Mouse (Mus musculus): ENCODE results near the gene Otogl. TPM values are rescaled to one million over a fixed set of nuclear protein-coding genes. Genes with fewer than 3 reads are reported as not detected.

Gene Otogl
- total RNA-seq, 2 experiments from 2014 or later, result 0.17 TPM; not detected in 1

DNA sequence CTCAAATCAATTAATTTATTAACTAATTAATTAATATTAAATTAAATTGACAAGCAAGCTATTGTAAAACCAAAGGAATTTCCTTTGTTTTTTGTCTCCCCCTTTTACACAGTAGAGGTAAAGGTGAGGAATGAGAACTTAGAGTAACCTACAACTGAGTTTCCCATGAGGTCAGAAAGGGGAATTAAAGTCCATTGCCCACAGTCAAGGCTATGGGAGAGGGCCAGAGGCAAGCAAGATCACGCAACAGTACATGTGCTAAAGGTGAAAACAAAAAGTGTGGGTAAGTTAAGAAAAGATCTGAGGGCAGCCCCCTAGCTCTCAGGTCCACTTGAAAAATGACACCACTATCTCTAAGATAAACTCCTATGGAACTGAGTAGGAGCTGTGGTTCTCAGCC, 9.2 kb upstream of the Otogl start:
- no peak for ATAC-seq (replicated peaks; ENCODE audit: low FRiP score, poor library complexity, severe bottlenecking)

DNA sequence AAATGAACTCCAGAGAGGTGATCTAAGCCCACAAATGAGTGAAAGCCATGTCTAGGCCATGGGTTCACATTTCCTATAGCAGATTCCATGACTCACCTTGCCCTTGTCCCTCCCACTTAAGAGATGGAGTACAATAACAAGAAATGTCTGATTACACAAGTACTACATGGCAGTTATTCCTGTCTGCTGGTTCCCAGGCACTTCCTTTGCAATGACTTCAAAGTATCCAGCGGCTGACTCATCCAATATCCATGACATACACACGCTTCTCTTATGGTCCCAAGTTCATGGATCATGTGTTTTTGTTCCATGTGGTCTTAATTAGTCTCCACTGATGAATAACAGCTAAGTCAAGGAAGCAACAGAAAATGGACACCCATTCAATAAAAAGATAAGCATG, 1.1 kb upstream of the Otogl start:
- no peak for ATAC-seq (replicated peaks; ENCODE audit: low FRiP score, poor library complexity, severe bottlenecking)

DNA sequence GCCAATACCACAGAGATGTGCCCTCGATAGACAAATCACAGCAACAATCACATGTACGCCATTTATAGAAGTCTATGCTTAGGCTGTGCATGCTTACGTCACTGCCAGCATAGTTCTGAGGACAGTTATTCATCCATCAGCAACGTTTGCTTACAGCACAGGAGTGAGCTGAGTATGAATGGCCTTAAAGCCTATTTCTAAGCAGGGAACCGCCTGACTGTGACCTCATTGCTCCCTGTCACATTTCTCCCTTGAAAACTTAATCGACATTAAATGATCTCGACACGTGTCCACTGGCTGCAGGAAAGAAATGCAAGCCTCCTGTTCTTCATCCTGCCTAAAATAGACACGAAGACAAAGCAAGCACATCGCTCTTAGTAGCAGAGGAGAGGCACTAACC, 5.5 kb downstream of the Otogl start:
- no peak for ATAC-seq (replicated peaks; ENCODE audit: low FRiP score, poor library complexity, severe bottlenecking)

DNA sequence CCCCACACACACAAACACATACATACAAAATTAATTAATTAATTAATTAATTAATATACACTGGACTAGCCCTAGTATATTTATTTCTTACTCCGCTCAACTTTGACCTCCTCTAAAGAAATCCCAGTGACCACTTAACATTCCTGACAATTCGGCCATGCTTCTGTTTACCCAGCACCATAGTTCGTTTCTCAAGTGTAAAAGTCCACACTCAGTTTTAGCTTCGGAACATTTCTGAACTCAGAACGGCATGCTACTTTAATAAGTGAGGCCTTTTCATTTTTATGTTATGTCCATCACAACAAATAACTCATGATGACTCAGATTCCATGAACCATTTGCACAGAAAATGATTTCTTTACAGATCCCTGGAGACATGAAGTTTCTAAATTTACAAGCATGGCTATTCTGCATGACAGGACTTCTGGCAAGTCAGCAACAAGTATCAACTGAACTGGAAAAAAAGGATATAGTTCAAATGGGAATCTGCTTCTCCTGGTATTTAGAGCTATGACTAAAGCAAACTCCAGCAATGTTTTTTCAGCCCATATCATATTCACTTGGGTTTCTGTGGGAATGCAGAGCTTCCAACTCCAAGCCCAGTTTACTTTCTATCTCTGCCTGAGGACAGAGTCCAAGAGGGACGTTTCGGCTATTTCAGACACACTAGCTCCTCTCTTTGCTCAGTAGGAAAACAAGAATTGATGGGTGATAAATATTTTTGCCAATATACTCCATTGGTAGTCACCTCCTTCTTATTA, 6.5 kb downstream of the Otogl start:
- ATAC-seq (replicated peaks; ENCODE audit: low FRiP score, poor library complexity, severe bottlenecking), result no peak

DNA sequence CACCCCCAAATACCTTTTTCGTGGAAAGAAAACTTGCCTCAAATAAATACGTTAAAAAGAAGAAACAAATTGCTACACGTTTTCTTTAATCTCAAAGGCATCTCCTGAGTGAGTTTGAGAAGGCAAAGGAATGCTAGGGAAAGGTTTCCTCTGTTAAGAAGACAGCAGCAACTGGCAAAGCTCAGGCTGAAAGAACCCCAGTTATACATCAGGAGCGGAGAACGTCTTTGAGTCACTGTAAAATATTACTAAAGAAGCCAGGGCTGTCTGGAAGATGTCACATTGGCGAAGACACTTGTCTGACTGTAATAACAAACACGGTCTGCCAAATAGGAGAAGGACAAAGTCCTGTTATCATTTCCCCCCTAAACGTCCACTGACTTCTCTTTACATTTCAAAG, 10.0 kb downstream of the Otogl start:
- ATAC-seq (replicated peaks; ENCODE audit: low FRiP score, poor library complexity, severe bottlenecking), result no peak

DNA sequence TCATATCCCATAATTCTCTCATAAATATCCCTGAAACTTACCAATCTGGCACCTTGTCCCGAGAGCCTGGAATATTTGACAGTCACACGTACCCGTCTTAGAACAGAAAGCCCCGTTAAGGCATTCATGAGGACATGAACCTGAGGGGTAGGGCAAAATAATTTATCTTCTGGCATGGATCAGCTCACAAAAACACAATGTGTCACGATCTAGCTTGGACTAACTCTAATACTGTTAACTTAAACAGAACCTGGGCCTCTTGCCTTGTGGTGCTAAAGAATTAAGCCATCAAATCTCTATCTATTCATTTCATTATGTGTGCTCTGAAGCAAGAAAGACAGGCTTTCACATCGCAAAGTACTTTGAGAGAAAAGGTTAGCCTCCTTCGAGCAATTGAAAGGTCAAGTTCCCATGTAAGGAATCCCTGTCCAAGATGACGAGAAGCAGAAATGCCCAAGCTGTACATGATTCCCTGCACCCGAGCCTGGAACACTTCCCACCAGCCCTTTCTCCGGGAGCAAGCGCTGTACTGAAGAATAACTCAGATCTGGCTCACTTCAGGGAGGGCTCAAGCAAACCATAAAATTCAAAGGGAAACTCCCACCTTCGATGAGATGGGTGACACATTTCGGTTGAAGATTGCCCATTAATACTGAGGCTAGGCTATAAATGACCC, 10.6 kb downstream of the Otogl start:
- ATAC-seq (replicated peaks; ENCODE audit: low FRiP score, poor library complexity, severe bottlenecking), result no peak

DNA sequence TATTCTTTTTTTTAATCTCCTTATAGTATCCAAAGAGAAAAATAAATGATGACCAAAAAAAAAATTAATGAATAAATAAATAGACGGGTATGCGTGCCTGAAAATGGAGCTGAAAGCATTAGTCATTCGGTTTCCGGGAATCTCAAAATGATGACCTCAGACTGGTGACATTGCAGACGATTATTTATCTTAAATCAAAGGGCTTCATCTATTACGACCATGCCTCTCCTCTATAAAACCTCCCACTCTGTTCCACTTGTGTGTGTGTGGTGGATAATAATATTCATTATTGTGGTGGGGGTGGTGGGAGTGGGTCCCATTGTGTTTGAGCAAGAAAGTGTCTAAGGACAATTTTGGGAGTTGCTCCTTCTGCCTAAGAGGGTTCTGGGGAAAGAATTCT, 12.0 kb downstream of the Otogl start:
- ATAC-seq (replicated peaks; ENCODE audit: low FRiP score, poor library complexity, severe bottlenecking), result no peak

DNA sequence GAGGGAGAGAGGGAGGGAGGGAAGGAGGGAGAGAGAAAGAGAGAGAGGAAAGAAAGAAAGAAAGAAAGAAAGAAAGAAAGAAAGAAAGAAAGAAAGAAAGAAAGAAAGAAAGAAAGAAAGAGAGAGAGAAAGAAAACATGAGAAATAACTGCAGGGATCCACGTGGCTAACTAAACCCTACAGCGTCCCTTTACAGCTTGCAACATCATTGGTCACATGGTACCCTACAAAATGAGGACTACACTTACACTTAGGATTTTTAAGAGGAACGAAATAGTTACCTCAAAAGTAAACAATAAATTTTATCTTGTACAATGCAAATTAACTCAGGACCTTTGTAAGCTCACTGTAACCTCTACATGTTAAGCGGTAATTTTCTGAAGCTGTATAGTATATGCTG, 15.8 kb downstream of the Otogl start:
- ATAC-seq (replicated peaks; ENCODE audit: low FRiP score, poor library complexity, severe bottlenecking), result no peak

DNA sequence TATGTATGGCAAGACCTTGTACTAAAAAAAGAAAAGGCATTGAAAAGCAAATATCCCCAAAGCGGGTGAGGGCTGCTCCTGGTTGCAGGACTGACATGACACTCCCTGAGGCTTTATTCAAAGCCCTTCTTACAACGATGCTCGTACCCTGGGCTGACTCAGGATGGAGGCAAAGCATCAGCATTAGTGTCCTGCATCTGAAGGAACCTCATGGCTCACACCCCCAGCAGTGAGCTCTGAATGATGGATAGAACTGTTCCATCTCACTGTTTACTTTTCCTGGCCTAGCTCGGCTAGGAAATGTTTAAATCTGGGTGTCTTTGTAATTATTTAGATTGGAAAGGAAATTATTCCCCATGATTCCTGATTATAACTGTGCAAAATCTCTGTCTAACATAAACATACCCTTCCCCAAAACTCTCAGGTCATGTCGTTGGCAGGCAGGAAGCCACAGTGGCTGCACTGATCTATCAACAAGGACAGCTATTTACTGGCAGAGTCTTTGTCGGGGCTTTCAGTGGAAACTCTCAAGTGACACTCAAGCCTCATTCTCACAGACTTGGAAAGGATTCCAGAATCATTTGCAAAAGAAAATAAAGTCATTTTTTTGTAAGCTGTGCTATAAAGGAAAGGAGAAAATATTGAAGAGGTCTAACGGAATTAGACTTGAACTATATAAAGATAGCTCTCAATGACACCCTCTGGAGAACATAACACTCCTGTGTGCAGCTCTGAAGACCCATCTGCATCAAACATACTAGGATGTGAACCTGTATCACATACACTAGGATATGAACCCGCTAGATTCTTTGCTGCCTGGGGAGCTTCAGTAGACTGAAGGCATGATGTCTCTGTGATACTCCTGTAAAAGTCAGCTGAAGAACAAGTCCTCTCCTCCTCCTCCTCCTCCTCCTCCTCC, 17.0 kb downstream of the Otogl start:
- ATAC-seq (replicated peaks; ENCODE audit: low FRiP score, poor library complexity, severe bottlenecking), result no peak

DNA sequence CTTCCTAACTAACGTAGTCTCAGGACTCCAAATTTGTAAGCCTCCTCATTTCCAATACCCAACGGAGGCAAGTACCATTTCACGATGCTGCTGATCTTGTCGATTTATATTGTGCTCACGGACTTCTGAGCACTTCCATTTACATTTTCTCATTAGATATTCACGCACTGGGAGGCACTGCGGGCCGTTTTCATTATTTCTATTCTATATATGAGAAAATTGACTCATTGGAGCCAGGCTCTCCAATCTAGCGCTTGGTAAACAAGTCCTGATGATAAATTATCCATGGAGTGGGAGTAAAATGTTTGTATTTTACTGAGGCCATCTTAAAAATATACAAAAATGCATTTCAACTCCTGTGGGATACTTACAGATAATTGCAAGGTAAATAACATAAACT, 21.5 kb downstream of the Otogl start:
- no peak for ATAC-seq (replicated peaks; ENCODE audit: low FRiP score, poor library complexity, severe bottlenecking)

DNA sequence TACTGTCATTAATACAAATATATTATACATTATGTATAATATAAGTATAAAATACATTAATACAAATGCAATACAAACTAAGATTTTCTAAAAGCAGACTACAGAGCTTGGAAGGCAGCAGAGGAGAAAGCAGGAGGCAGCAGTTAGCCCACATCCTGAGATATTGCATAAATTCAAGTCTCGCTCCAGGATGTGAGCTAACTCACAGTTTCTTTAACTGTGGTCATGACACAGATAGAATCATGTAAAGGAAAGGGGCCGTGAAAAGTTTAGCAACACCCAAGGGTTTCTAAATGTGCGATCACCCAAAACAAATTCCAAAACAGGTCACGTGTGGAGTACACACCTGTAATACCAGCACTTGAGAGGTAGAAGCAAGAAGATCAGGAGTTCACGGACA, 39.4 kb downstream of the Otogl start:
- ATAC-seq (replicated peaks; ENCODE audit: low FRiP score, poor library complexity, severe bottlenecking), result no peak

DNA sequence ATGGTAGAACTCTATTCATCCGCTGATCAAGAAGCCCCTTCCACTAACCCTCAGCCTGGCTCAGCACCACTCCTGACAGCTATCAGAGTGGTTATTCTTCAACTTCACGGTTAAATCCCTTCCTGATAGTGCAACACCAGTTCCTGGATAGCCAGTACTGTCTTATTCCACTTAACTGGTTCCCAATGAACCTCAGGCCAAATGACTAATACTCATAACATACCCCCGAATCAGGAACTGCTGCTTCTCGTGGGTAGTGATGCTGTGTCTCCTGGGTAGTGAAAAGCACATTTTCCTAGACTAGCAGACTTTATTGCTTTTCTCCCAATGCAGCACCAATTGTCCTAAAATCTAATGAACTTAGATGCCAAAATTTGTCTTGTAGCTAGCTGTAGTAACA, 39.8 kb downstream of the Otogl start:
- ATAC-seq (replicated peaks; ENCODE audit: low FRiP score, poor library complexity, severe bottlenecking), result no peak

DNA sequence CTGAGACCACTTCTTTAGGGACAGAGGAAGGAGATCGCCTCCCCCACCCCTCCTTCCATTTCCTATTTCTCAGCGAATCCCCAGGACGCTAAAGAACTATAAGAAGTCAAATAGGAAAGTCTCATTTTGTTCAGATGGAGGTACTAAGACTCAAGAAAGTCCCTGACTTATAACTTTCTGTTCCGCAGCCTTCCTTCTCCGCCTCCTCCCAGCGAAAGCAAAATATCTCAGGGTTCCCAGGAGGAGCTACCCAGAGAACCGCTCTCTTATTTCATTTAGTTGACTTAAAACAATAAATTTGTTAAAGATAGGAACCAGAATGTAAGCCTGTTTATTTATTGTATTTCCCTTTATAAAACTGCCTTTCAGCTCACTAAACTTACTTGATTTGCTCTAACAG, 41.4 kb downstream of the Otogl start:
- ATAC-seq (replicated peaks; ENCODE audit: low FRiP score, poor library complexity, severe bottlenecking), result no peak

DNA sequence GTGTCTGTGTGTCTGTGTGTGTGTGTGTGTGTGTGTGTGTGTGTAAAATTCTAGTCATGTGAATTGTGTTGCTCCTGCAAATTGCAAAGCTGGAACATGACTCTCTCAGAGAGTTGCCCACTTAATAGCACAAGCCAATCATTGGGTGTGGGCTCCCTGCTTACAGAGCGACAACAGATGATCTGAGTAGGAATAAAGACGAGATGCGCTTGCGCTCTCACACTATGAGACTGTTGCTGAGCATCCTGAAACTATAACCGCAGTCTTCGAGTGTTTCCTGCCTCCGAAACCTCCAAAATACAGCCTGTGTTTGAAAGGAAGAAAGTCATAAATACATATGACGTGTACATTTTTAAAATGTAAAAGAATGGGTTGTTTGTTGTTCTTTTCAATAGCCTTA, 43.0 kb downstream of the Otogl start:
- no peak for ATAC-seq (replicated peaks; ENCODE audit: low FRiP score, poor library complexity, severe bottlenecking)

DNA sequence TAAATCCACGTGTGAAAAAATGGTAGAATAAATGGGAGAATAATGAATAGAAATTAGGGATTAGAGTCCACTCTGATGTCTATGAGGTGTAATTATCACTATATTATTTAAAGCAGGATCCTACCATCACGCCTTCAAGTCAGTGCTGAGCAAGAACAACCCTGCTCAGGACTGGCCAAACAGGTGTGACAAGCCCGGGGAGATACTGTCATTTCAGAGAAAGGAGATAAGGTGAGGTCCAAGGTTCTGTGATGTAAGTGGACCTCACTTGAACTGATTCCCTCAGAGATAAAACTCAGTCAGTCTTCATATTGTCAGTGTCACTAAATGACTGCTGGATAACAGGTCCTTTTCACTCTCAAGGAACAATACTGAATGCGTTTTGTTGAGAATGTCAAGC, 44.5 kb downstream of the Otogl start:
- no peak for ATAC-seq (replicated peaks; ENCODE audit: low FRiP score, poor library complexity, severe bottlenecking)

DNA sequence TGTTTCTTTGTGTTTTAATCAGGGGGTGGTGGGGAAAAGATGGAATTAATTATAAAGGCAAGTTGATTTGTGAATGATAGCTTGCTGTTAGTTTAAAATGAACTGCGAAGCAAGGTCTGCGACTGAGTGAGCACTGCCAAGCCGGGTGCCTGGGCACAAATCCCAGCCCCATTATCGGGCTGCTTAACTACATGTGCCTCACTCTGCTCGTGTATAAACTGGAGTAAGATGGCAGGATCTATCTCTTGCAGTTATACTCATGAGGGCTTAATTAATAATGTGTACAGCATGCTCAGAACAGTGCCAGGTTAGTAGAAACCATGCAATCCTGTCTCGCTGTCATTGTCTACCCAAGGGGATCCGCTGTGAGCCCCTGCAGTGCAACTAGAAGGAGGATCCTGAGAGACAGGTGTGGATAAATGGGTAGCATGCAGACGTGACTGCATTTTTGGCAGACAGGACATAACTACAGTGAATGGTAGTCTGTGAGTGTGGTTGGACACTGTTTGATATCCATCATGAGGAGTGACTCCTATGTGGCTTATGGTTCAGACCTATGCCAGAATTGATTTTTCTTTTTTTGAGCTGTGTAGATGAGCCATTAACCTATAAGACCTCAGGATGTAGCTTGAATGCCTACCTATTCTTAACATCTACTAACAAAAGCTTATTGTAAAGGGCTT, 51.6 kb downstream of the Otogl start:
- no peak for ATAC-seq (replicated peaks; ENCODE audit: low FRiP score, poor library complexity, severe bottlenecking)

DNA sequence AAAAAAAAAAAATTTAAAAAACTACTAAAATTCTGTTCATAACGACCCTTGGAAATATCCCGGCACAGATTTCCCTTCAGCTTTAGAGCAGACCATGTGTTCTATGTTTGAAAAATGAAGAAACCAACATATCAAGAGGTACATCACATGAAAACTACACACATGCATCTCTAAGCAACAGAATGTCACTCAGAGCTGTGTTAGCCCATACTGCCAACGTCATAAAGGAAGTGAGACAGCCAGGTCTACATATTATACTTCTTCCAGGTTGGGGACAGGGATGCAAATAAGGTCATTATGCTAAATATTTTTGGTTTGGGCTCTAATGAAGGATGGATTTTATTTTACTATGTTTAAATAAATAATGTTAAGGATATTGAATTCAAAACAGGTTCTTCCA, 52.7 kb downstream of the Otogl start:
- no peak for ATAC-seq (replicated peaks; ENCODE audit: low FRiP score, poor library complexity, severe bottlenecking)

DNA sequence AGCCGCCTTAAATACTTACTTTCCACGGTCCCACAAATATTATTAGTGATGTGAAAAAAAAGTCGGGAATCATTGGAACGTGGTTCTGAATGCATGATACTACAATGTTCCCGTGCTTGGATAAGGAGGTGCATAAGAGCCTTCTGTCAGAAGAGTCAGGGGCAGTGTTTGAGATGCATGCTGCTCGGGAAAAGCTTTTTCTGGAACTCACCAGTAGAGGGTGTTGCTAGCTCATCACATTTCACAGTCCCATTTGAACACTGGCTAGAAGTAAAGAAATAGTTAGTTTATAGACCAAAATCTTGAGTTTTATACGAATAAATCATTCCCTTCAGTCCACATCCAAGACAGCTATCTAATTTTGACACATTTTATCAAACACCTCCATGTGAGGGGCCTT, 53.2 kb downstream of the Otogl start:
- no peak for ATAC-seq (replicated peaks; ENCODE audit: low FRiP score, poor library complexity, severe bottlenecking)

DNA sequence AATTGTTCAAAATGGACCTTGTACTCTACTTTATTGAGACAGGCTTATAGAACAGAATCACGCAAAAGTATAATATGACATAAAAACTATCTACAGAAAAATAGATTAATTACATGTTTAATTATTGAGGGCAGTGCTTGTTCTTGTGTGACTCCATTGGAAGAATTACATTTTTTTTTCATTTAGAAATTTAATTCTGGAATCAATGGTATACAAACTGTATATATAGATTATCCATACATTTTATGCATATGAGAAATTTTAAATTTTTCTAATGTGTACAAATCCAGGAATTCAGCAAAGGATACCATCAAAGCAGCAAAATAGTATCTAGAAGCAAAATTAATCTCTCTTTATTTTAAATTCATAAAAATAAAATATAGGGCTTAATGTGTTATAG, 67.0 kb downstream of the Otogl start:
- no peak for ATAC-seq (replicated peaks; ENCODE audit: low FRiP score, poor library complexity, severe bottlenecking)
